Mouse (Mus musculus) telencephalon, adult 2 months (tissue): ENCODE measurements at regions not wholly inside any gene's neighbourhood (a gene's known extent, or its start where the extent isn't known, plus 50 kb on each side); places are given as distances from the start of the nearest gene placed in this dataset.

Source experiments
- DNase-seq: peaks from one replicate; pipeline ENCODE4 v3.0.0-alpha.2; 2011; ENCODE audit warnings: low read depth, low spot score

GRCm38 (mm10) chr13:90376619-90377018 is 287.2 kb upstream of the Xrcc4 start:
- no peak for DNase-seq

DNA sequence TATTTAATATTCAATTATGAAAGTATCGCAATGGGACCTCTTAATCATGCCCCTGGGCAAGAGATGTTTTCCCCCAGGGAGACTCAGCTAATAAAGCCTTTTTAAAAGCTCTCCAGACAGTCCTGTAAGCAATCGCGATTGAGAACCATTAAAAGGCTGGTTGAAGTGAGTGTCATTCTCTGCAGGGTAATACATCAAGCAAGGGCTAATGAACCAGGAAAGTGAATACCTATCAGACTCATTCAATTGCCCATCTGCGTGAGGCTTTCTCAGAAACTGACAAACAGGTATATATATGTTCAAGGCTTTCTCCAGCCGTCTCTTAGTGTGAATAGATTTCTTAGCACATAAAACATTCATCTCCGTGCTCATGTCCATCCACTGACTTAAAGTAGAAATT is 286.8 kb upstream of the Xrcc4 start:
- no peak for DNase-seq

- no peak for DNase-seq
Measured at GRCm38 (mm10) chr13:90371415-90372150, 282.2 kb upstream of the Xrcc4 start.

GRCm38 (mm10) chr13:90370746-90371414 is 281.5 kb upstream of the Xrcc4 start:
- DNase-seq = no peak

GRCm38 (mm10) chr13:90364518-90365027 is 275.2 kb upstream of the Xrcc4 start:
- peak; percentile 29 for DNase-seq

GRCm38 (mm10) chr13:90359861-90360601 is 270.6 kb upstream of the Xrcc4 start:
- DNase-seq = no peak

- DNase-seq = no peak
Measured at GRCm38 (mm10) chr13:90358149-90358548, 268.7 kb upstream of the Xrcc4 start.

DNA sequence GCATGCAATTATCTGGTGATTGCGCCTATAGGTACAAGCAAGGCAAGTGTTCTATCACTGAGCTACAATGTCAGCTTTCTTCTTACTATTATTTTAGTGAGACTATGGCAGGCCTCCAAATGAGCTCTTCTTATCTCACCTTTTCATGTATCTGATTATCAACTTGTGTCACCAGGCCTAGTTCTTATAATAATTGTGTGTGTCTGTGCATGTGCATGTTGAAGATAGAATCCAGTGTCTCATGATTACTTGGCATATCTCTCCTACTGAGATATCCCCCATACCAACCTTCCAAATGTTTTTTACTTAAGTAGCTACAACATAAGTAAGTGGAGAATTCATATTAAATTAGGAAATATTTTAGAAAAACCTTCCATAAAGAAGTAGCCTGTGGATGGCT is 266.2 kb upstream of the Xrcc4 start:
- no peak for DNase-seq

DNA sequence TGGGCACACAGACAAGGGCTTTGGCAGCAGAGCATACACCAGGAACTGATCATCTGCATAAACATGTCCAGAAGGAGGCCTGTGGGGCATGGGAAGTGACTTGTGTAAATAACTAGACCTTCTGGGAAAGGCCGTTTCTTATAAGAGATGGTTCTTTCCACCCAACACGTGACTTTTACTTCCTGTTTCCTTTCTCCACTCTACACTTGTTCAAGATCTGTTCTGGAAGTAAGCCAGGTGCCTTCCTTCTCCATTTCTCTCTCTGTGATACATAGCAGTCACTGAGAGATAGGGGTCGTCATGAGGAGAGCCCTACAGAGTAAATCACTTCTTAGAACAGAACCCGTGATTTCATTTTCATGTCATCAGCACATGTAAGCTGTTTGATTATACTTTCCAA is 253.4 kb upstream of the Xrcc4 start:
- DNase-seq = no peak

DNA sequence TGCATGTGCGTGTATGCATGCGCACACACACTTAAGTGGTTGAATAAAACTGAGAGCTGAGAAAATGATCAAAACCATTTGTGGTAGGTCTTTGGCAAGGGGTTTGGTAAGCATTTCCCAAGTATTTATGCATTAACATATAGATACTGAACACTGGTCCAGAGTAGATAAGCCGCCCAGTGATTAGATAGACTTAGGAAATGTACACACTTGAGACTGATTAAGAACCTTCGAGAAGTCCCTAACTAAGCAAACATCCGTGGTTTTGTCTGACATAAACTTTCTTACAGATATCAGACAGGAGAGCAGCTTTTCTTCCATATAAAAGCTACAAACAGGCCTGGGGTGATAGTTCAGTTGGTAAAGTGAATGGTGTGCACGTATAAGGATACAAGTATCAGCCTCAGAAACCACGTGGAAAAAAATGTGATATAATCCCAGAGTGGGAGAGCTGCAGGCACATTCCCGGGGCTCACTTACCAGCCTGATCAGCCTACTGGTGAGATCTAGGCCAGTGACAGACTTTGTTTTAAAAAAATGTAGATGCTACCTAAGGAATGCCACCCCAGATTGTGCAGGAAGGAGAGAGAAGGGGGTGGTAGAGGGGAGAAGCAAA is 252.3 kb upstream of the Xrcc4 start:
- DNase-seq = no peak

- no peak for DNase-seq
Measured at GRCm38 (mm10) chr13:90340647-90341160, 251.3 kb upstream of the Xrcc4 start.

DNA sequence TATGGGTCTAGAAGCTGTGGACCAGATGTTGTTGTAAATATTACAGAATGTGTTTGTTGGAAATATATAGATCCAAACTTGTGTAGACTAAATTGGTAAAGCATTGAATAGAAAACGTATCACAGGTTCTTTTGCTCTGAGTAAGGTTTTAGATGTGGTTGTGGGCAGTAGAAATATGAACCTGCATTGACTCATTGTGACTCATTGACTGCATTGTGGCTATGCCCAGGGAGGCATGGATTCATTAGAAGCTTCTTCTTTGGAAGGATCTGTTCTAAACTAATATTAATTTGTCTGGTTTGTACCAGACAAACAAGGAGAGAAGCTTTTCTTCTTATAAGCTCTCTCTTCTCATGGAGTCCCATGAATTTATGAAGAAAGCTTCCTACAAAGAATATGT is 248.2 kb upstream of the Xrcc4 start:
- DNase-seq = no peak

- DNase-seq = no peak
Measured at GRCm38 (mm10) chr13:90335741-90336037, 246.3 kb upstream of the Xrcc4 start.

DNA sequence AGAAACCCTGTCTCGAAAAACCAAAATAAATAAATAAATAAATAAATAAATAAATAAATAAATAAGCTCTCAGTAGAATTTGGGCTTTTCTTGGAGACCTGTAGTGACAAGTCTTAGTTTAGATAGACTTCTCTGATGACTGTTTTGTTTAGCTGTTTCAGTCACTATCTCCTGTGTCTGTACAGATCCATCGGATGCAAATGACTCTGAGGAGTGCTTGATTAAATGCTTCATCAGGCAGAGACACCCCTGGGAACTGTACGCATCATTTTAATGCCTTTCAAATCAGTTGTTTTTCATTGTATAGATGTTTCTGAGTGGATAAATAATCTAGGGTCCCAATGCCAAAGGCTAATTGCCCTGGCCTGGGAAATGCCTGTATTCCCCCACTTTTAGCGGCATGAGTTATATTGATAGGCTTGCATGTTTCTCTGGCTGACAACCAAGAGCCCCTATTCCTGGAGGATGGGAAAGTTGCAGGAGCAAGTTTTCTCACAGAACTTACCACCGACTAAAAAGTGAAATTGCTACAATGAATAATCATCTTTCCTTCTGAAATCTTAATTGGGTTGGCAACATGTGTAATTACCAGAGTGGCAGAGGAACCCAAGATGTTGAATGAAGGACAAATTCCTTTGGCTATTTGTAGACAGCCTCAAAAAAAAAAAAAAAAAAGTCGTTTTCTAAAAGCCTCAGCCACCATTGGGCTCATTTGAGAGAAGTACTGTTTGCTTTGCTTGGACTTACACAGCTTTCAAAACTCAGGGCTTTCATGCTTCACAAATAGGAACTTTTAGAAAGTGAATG is 245.7 kb upstream of the Xrcc4 start:
- no peak for DNase-seq

GRCm38 (mm10) chr13:90334286-90334685 is 244.9 kb upstream of the Xrcc4 start:
- no peak for DNase-seq

- peak; percentile 32 for DNase-seq
Measured at GRCm38 (mm10) chr13:90325226-90325625, 235.8 kb upstream of the Xrcc4 start.

- no peak for DNase-seq
Measured at GRCm38 (mm10) chr13:90313209-90313978, 224.0 kb upstream of the Xrcc4 start.

- no peak for DNase-seq
Measured at GRCm38 (mm10) chr13:90310482-90310881, 221.1 kb upstream of the Xrcc4 start.

GRCm38 (mm10) chr13:90300481-90300880 is 211.1 kb upstream of the Xrcc4 start:
- no peak for DNase-seq

GRCm38 (mm10) chr13:90294648-90295007 is 205.2 kb upstream of the Xrcc4 start:
- DNase-seq = no peak
